Mouse (Mus musculus) spleen, adult 12 weeks (tissue): ENCODE measurements around the gene Gm3512.
"Not testable (repeated sequence)": the region's sequence is repeated elsewhere in the genome, so short reads cannot be mapped to it uniquely, and the experiment has no call there.

Source experiments
- DNase-seq: peaks from one replicate; pipeline ENCODE4 v3.0.0; 2022; ENCODE audit warnings: low spot score

Gene Gm3512

GRCm38 (mm10) chr14:7174483-7174971, at the start of gene Gm3512:
Gene Gm3512 (minus strand): TSS chr14:7174533.
- not testable (repeated sequence) for DNase-seq

GRCm38 (mm10) chr14:7200070-7200469, 25.7 kb upstream of the Gm3512 start:
- not testable (repeated sequence) for DNase-seq

GRCm38 (mm10) chr14:7194440-7194839, 20.1 kb upstream of the Gm3512 start, which contains the start of gene Gm16434:
Gene Gm16434 (minus strand): TSS chr14:7194540.
- DNase-seq, result not testable (repeated sequence)

GRCm38 (mm10) chr14:7125312-7125711, 49.0 kb downstream of the Gm3512 start, which contains the start of gene Gm6676:
Gene Gm6676 (minus strand): TSS chr14:7125412.
- not testable (repeated sequence) for DNase-seq

- DNase-seq, result not testable (repeated sequence)
Observed at GRCm38 (mm10) chr14:7105124-7105802, 69.1 kb downstream of the Gm3512 start.
